Mouse (Mus musculus) telencephalon, adult 2 months (tissue): Measurements from ENCODE around the gene Chn1.

Source experiments
- DNase-seq: peaks from one replicate; pipeline ENCODE4 v3.0.0-alpha.2; 2011; ENCODE audit warnings: low read depth, low spot score

The Chn1 gene

DNA sequence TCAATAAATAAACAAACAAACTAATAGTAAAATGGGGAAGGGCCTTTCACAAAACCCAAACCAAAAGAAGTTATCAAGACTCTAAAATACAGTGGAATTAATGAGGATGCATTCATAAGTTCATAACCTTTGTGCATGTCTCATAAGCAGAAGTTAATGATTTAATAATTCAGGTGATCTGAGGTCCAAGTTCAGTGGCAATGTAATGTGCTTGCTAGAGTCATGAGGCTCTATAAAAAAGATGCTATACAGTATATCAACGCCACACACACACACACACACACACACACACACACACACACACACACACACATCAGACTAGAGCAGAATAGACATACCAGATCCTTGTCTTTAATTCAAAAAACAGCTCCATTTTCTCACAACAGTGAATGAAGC is 28.8 kb downstream of the Chn1 start:
- DNase-seq = no peak

DNA sequence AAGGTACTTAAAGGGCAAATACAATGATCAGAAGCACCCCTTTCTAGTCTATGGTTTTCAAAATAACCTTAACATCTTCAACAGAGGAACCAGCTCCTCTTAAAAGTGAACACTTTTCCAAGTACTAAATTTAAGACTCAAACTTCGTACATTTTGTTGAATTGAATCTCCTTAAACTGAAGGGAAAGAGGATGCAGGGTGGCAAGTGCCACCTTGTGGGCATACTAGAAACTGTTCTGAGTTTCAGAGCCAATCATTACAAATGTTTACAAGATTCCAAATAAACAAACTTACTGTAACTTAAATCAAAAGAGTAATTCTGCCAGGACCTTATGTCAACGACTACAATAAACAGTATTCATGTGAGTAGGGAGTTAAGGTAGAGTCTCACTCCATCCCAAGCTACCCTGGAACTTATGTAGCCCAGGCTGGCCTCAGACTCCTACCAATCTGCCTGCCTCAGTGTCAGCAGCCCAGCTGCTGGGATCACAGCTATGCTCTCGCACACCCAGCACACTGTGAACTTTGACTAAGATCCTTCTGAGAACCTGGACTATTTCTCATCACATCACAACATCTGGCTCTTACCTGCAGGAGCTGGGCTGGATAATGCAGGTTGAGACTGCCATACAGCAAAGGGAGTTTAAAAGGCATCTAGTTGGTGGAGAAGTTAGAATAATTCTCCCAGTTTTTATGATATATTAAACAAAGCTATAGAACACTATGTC is 29.3 kb downstream of the Chn1 start:
- DNase-seq = peak; percentile 48

DNA sequence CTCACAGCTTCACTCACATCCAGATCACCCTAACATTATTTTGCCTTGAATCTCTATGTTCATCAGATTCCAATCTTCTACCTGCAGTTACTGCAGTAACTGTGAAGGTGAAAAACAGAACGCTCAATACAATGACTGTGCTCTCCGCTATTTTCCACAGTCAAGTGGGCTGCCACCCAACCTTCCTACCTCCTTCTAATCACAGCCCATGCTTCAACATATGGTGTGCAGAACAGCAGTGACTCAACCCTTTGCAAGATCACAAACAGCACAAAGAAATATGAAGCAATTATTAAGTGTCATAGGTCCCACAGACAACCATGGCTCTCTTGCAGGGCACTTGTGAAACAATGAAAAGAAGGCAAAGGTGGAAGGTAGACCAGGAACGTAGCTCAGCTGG is 33.9 kb downstream of the Chn1 start:
- DNase-seq = peak; percentile 34

GRCm38 (mm10) chr2:73727868-73728267 is 47.3 kb downstream of the Chn1 start:
- no peak for DNase-seq

DNA sequence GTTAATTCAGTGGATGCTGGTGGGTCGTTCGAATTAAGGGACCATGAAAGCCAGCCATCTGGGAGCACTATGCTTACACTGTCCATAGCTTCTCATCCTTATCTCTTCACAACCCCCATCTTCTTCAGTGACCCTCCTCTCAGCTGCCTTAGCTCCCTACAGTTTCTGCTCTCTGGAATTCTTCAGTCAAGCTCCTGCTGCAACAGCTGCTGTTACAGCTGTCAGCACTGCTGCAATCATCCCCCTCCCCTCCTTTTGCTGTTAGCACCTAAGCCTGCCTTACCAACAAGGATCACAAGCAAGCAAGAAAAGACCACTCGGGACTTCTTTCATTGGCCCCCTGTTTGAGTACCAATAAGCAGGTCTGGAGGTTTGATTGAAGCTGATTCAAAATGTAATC is 50.2 kb downstream of the Chn1 start:
- no peak for DNase-seq

GRCm38 (mm10) chr2:73721821-73722220 is 53.3 kb downstream of the Chn1 start:
- no peak for DNase-seq

DNA sequence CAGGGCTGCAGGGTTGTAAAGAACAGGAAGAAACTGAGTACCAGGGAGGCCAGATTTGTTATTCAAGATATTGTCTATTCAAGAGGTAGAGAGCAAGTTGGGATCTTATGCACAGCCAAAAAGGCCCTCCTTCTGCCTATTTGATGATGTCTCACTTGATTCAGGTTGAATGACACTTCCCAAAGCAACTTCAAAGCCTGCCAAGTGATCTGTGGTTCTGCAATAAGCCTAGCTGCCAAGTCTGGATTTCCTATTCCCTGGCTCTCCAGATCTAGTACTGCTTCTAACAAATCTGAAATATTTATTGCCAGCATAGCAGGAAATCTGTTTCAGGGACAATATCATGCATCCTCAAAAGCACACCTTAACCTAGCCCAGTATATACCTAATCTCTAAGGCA is 62.7 kb downstream of the Chn1 start:
- no peak for DNase-seq

- peak; percentile 74 for DNase-seq
Observed at GRCm38 (mm10) chr2:73693045-73693444, 82.1 kb downstream of the Chn1 start.

DNA sequence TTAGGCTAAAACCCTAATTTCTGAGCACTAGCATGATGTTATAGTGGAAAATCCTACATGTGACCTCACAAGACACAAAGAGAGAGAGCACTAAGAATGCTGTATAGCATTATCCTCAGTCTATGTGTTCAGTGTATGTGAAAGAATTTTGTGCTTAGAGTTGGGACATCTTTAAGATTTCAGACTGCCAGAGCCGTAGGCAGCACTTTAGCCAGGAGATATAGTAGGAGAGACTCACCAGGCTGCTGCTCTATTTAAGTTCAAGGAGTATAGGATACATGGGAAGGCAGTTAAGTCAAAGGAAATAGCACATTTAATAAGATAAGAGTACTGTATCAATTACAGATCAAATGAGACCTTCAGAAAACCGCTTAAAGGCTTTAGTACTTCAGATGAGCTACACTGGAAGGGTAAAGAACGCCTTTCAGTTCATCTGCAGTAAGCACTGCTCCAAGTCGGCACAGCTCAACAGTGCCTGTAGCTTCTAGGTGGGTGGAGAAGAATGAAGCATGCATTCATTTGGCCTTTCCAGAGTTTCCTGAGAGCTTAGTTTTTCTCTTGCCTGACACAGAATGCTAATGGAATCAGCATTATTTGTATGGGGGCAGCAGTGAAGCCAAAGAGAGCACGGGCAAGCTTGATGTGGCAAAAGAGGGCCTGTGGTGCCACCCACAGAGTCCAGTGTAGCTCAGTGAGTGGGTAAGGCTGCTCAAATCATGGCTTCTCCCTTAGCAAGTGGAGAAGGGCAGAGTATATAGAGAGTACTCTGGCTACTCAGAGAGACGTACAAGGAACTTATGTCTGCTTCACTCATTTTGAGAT is 84.2 kb downstream of the Chn1 start:
- no peak for DNase-seq

DNA sequence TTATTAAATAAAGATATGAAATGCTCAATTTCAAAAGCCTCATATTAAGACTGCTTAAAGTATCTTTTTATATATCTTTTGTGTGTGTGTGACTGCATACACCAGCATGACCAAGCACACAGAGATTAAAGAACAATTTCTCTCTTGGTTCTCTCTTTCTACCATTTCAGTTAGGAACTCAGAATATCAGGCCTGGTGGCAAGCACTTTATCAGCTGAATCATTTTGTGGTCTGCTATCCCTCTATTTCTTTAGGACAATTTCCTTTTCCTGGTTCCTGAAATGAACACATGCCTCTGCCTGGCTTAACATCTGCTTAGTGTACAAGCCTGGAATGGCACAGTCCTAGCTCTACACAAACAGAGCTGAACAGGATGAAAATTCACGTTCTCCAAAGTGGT is 92.6 kb downstream of the Chn1 start:
- DNase-seq = no peak

GRCm38 (mm10) chr2:73680425-73681027 is 94.6 kb downstream of the Chn1 start:
- no peak for DNase-seq

- no peak for DNase-seq
Observed at GRCm38 (mm10) chr2:73668608-73669007, 106.5 kb downstream of the Chn1 start.

DNA sequence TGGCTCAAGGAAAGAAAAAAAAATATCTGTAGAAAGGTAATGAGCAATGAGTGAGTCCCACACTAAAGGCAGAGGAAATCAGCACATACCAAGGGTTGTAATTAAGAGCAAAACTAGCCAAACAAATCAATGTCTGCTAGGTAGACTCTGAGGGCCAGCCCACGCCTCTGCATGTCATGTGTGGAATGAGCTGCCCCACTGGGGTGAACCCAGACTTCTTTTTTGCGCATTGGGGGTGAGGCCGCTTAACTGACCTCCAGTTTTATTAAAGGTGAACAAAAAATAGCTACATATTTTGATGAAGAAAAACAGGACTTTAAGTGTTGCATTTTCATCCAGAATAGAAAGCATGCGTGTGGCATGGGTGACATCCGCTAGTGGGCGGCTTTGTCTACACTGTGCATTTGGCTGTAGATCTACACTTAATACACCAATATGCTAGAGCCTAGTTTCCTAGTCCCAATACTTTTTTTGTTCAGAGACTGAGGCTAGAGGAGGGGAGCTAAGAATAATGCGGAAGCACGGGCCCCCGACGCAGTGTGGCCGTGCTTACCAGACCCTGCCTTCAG is 114.5 kb downstream of the Chn1 start:
- DNase-seq = no peak

GRCm38 (mm10) chr2:73659726-73660565 is 115.2 kb downstream of the Chn1 start:
- peak; percentile 98 for DNase-seq

DNA sequence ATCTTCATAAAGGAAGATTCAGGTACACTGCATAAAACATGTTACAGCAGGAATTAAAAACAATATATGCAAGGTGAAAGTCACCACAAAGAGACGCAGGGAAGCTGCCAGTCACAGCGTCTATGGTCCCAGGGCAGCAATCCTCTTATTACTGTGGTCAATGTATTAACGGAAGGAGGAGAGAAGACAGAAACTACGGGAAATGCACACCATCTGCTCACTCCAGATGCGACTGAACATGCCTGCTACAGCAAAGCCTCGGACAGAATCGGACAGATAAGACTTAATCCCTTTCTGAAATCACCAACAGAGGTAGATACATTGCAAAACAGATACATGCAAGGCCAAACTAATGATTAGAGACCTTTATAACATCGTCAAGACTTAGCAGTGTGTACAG is 116.1 kb downstream of the Chn1 start:
- no peak for DNase-seq

- no peak for DNase-seq
Observed at GRCm38 (mm10) chr2:73657961-73658360, 117.2 kb downstream of the Chn1 start.

DNA sequence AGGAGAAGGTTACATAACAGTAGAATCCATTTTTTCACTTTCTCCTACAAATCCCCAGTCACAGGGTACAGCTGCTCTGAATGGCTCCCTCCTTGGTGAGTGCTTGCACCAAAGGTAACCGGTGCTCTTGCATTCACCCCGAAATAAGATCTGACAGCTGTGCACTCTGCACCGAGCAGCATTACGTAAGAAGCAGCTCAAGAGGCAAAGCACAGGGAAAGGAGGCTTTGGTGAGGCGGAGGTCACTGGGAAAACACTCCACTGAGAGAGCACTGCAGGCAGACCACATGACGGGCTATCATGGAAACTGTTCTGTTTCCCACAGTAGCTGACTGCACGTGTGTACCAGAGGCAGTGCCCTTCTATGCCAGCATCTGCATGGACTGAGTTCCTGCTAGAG is 118.0 kb downstream of the Chn1 start:
- DNase-seq = peak; percentile 84

GRCm38 (mm10) chr2:73655663-73656062 is 119.5 kb downstream of the Chn1 start:
- no peak for DNase-seq

DNA sequence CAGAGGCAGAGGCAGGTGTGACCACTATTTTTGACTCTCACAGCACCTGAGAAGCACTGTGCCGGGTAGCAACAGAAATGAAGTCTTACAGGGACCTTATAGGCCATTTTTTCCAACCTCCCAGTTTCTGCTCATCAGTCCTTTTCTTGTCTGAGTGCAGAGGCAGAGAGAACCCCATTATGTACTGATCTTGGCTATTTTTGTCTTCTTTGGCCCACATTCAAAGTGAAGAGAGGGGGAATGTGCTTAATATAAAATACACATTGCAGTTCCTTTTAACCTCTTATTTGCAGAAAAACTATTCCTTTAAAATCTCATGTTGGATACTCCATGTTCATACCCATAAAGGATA is 120.3 kb downstream of the Chn1 start:
- DNase-seq = no peak

DNA sequence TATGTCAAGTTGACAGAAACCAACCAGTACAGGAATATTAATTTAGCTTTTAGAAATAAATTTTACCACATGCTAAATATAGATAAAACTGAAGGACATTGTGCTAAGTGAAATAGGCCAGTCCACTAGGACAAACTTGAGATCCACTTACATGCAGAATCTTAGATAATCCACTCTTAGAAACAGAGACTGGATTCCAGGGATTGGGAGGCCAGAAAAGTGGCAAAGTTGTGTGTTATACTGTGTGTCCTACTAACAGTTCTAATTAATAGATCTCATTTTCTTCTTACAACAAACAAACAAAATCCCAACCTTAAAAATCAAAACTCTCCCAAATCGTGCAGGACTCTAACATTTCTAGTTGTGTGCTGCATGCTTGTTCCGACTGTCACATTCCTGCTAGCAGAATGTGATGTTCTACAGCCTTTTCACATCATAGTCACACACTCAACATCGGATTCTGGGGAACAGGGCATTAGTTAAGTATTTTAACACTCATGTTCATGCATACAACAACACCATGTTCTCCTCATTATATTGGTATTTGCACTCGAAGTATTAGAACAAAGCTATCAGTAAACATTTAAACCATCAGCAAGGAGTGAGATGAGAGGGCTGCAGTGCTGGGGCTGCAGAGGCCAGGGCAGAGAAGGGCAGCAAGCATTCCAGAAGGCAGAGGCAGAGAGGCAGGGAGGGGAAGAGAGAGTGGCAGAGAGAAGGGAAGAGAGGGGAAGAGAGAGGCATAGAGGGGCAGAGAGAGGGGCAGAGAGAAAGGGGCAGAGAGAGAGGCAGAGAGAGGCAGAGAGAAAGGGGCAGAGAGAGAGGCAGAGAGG is 120.9 kb downstream of the Chn1 start:
- DNase-seq = no peak

- DNase-seq = no peak
Observed at GRCm38 (mm10) chr2:73637688-73638087, 137.5 kb downstream of the Chn1 start.
